Mouse (Mus musculus) bone marrow macrophage, adult 2 months (primary cell): Measurements from ENCODE around the gene Grip1.

Experiments used
- CTCF ChIP-seq: IDR thresholded peaks from 2 replicates; pipeline ENCODE4 v1.5.1; 2012; ENCODE audit warnings: low read depth, mild to moderate bottlenecking, low read length, moderate library complexity
- POLR2A ChIP-seq: IDR thresholded peaks from 2 replicates; pipeline ENCODE4 v1.6.1; 2012; ENCODE audit warnings: mild to moderate bottlenecking, low read depth, low read length, borderline replicate concordance

- TF ChIP-seq POLR2A: no peak
- TF ChIP-seq CTCF: peak; percentile 34; the same call in 1 of the 2 replicates
Observed at GRCm38 (mm10) chr10:119803633-119804422, 350.2 kb downstream of the Grip1 start.
